Mouse (Mus musculus) cerebellum, adult 9-10 months (tissue): ENCODE results near the gene Ptk7.

Experiments used
- DNase-seq: peaks from one replicate; pipeline ENCODE4 v3.0.0; 2022

Ptk7 gene

GRCm38 (mm10) chr17:46644152-46644805 is 15.0 kb upstream of the Ptk7 start:
- no peak for DNase-seq

- DNase-seq: peak; percentile 42
Observed at GRCm38 (mm10) chr17:46642060-46642459, 12.8 kb upstream of the Ptk7 start.

DNA sequence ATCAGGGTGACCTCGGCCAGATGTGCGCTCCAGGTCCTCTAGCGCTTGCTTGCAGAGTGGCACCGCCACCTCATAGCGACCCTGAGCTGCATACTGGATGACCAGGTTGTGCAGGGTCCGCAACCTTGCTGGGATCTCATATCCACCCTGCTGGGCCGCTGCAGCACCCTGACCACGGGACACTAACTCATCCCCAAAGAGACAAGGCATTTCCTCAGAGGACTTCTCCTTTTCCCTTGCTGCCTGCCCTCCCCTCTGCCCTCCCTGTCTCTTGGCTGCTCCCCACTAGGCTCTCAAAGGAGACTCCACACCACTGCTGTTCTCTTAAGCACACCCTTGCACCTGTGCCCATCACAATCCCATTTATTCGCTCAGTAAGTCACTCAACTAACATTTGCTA is 10.6 kb upstream of the Ptk7 start:
- no peak for DNase-seq

DNA sequence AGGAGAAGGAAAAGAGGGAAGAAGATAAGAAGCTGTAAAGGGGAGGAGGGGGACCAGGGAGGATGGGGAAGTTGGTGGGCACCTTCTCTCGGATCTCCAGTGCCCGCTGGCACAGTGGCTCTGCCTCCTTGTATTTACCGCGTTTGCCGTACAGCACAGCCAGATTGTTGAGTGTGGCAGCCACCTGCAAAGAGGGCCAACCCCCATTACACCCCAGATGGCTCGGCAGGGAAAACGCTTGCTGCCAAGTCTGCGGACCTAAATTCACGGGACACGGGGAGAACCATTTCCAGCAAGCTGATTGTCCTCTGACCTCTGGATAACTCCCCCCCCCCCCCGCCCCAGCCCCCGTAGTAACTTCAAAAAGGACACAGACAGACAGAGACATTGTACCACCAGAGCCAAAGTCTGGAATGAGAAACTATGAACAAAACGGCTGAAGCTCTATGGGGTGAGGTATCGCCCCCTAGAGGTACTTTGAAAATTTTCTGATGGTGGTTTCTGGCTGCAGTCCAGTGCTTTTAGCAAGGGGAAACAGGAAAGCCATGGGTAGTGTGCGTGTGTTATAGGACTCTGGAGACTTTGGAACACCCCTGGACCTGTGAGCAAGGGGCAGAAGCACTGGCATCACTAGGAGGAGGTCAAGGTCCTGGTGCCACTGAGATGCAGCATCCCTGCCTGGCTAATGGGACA is 7.7 kb upstream of the Ptk7 start:
- DNase-seq: peak; percentile 89

GRCm38 (mm10) chr17:46629685-46630441 is 559 bp upstream of the Ptk7 start:
- no peak for DNase-seq

GRCm38 (mm10) chr17:46628471-46628790 is 873 bp downstream of the Ptk7 start:
- DNase-seq: peak; percentile 44

DNA sequence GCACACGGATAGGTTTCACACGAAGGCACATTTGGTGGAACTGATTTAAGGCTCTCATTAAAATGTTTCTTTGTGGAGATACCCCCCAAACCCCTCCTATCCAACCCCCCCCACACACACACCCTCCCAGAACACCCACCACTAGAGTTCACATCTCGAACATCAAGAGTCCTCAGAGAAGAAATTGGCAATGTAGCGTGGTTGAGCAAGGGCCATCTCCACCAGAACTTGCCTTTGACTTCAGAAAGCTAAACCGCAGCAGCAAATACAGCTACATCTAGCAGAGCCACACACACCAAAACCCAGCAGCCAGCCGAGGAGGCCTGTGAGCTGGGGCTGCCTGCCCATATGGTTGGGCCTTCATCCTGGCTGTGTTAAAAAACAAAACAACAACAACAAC is 1.9 kb downstream of the Ptk7 start:
- DNase-seq: no peak

GRCm38 (mm10) chr17:46624598-46624997 is 4.7 kb downstream of the Ptk7 start:
- DNase-seq: no peak

DNA sequence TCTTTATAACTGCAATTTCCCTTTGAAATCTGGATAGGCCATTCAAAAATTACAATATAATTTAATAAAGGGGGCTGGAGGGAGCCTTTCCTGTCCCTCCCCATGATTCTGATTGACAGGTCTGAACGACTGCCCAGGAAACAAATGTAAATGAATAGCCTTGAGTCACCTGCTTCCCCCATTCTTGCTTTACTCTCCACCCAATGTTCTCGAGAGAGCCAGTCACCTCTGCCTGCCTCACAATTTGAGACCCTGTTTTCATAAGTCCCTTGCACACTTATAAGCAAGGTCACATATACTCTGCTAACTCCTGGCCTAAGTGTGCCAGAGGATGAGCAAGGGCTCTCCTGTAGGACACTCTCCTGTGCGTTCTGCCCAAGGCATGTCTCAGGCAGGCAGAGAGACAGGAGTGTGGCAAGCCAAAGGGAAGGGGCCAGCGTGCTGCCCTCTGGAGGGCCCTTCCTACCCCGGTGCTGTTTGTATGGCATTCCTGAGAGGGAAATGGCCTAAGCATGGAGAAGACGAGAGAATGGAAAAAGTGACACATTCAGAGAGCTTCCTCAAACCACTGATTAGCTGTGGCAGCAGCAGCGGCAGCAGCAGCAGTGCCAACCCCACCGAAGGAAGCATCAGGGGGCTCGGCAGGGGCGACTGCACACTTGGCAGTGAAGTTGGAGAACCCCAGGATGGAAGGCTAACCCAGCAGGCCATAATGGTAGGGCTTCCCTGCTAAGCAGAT is 5.3 kb downstream of the Ptk7 start:
- no peak for DNase-seq

GRCm38 (mm10) chr17:46622269-46622668 is 7.0 kb downstream of the Ptk7 start:
- no peak for DNase-seq

- DNase-seq: peak; percentile 56
Observed at GRCm38 (mm10) chr17:46621324-46621723, 8.0 kb downstream of the Ptk7 start.

GRCm38 (mm10) chr17:46619683-46620357 is 9.5 kb downstream of the Ptk7 start:
- no peak for DNase-seq

- DNase-seq: no peak
Observed at GRCm38 (mm10) chr17:46618769-46619682, 10.3 kb downstream of the Ptk7 start.

GRCm38 (mm10) chr17:46618394-46618768 is 10.9 kb downstream of the Ptk7 start:
- DNase-seq: no peak

DNA sequence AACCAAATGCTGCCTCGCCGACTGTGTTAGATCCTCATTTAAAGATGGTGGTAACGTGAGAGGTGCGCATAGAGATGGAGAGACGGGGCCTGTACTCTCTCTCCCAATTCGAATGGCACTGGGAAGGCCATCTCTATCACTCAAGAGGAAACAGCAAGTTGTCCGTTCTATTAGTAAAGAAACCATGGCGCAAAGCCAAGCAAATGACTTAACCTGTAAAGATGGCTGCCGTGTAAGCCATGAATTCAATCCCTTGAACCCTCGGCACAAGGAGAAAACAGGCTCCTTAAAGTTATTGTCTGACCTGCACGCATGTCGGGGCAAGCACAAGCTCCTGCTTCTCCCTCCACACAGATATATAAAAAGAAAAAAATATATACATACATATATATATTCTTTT is 11.5 kb downstream of the Ptk7 start:
- no peak for DNase-seq

DNA sequence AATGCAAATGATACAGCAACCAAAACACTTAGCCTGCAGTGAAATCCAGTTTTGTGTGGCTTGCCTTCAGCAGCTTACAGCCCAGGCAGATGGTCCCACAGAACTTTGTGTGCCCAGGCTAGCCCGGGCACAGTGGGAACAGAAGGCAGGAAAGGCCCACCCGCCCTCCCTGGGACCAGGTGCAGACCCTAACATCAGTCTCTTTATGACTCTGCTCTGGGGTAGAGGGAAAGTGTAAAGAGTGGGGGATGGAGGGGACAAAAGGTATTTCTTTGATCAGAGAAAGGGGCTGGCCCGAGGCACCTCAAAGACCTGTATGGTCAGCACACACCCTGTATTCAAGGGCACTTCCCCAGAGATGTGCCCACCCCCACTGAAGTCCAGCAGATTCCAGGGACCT is 16.1 kb downstream of the Ptk7 start:
- no peak for DNase-seq

- DNase-seq: no peak
Observed at GRCm38 (mm10) chr17:46612820-46613219, 16.5 kb downstream of the Ptk7 start.

GRCm38 (mm10) chr17:46612189-46612588 is 17.1 kb downstream of the Ptk7 start:
- DNase-seq: no peak

DNA sequence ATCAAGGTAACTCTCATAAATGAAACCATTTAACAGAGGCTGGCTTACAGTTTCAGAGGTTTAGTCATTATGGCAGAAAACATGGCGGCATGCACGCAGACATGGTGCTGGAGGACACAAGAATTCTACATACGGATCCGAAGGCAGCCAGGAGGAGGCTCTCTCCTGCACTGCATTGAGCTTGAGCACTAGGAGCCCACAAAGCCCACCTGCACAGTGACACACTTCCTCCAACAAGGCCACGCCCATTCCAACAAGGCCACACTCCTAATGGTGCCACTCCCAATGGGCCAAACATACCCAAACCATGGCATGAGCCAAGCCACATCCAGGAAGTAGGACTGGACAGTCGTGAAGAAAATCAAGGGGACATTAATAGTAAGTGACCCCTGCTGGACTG is 18.0 kb downstream of the Ptk7 start:
- DNase-seq: no peak

- DNase-seq: no peak
Observed at GRCm38 (mm10) chr17:46609721-46610514, 19.4 kb downstream of the Ptk7 start.

DNA sequence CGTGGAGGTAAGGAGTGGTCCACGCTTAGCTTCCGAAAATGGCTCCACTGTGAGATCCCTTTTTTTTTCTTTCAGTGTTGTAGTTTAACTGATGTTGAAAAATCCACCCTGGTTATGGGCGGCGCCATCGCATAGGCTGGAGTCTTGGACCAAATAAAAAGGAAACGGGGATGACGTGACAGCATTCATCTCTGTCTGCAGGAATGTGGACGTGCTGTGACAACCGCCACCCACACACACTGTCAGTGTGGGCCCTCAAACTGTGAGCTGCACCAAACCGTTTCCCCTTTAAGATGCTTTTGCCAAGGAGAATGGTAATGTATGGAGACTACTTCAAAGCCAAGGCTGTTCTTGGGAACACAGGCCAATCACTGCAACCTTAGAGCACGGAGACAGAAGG is 23.3 kb downstream of the Ptk7 start:
- DNase-seq: no peak
